Mouse (Mus musculus) intestine, embryonic 15.5 days (tissue): ENCODE data around the gene Afp. TPM values are rescaled to one million over a fixed set of nuclear protein-coding genes. Genes with fewer than 3 reads are reported as not detected.

Experiments used
- ATAC-seq: fragments of 200-750 bp; cut with Nextera tagmentation; 2 replicates; pipeline ENCODE4 v1.8.0; 2017; ENCODE audit warnings: moderate TSS enrichment, moderate library complexity
- H3K27ac ChIP-seq: fragments of 300-500 bp; sonication (generic); 2 replicates; pipeline ENCODE4 v1.5.1; 2015; ENCODE audit warnings: mild to moderate bottlenecking, inconsistent platforms
- H3K27me3 ChIP-seq: fragments of 300-500 bp; sonication (generic); replicated peaks from 2 replicates; pipeline ENCODE4 v1.6.1; 2015; ENCODE audit warnings: inconsistent platforms
- H3K36me3 ChIP-seq: fragments of 300-500 bp; sonication (generic); 2 replicates; pipeline ENCODE4 v1.6.1; 2015; ENCODE audit warnings: inconsistent platforms
- H3K4me1 ChIP-seq: fragments of 300-500 bp; sonication (generic); replicated peaks from 2 replicates; pipeline ENCODE4 v1.6.1; 2015; ENCODE audit warnings: inconsistent platforms
- H3K4me2 ChIP-seq: fragments of 300-500 bp; sonication (generic); replicated peaks from 2 replicates; pipeline ENCODE4 v1.6.1; 2015; ENCODE audit warnings: mild to moderate bottlenecking, inconsistent platforms
- H3K4me3 ChIP-seq: fragments of 300-500 bp; sonication (generic); replicated peaks from 2 replicates; pipeline ENCODE4 v1.5.1; 2015; ENCODE audit warnings: inconsistent platforms
- H3K9ac ChIP-seq: fragments of 300-500 bp; sonication (generic); 2 replicates; pipeline ENCODE4 v1.6.1; 2015; ENCODE audit warnings: inconsistent platforms
- H3K9me3 ChIP-seq: fragments of 300-500 bp; sonication (generic); 2 replicates; pipeline ENCODE4 v1.6.1; 2016; ENCODE audit warnings: inconsistent platforms
- WGBS: fragments of 180-500 bp; shearing (Covaris S2); methylation state at CpG from one replicate; pipeline ENCODE4 v1.1.7; 2015; 5-methylcytosine and 5-hydroxymethylcytosine counted together
- polyA plus RNA-seq: library from polyadenylated mRNA; unstranded; fragments of >200 nt; fragmentation: Nextera tagmentation; extraction: Ambion mirVana; gene quantifications from 2 replicates; pipeline ENCODE4 v1.2.1, GENCODE M21; 2015

The Afp gene
- polyA plus RNA-seq, 1 experiment from 2014 or later: 175 TPM

GRCm38 (mm10) chr5:90509828-90510592, 19.5 kb downstream of the Afp start:
- Histone ChIP-seq H3K27me3 (no peaks in the 10 kb centered on the region), H3K4me2 (no peak overlapping the region), H3K27ac (no peak overlapping the region), H3K4me3 (no peak overlapping the region), H3K36me3 (no peaks in the 10 kb centered on the region), H3K9ac (no peak overlapping the region), H3K9me3 (no peaks in the 10 kb centered on the region), H3K4me1 (no peaks in the 10 kb centered on the region)
- ATAC-seq: no peak
- 91% methylated on average over 5 of the region's 5 CpGs for WGBS

GRCm38 (mm10) chr5:90512288-90512955, 21.9 kb downstream of the Afp start:
- no peaks in the 10 kb centered on the region for H3K9me3 ChIP-seq
- no peak for ATAC-seq
- no peak overlapping the region for H3K9ac ChIP-seq
- no peaks in the 10 kb centered on the region for H3K36me3 ChIP-seq
- H3K27ac ChIP-seq: no peak overlapping the region
- H3K4me1 ChIP-seq: no peaks in the 10 kb centered on the region
- no peak overlapping the region for H3K4me3 ChIP-seq
- H3K4me2 ChIP-seq: no peak overlapping the region
- WGBS: 72% methylated on average over 6 of the region's 6 CpGs
- no peaks in the 10 kb centered on the region for H3K27me3 ChIP-seq

DNA sequence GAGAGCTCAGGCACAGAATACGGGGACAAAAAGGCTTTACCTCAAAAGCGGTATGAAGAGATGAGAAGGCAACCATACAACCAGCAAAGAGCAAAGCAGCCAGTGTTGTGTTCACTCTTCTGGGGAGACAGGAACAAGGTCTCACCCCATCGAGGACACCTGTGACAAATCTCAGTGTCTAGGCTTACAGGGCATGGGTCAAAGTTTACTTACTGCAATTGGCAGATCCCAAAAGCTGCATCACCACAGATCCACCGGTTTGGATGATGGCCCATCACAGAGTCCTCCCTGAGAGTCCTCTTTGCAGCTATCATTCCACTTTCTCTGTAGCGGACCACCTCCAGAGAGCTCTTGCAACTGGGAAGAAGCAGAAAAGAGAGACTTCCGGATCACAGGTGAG, 25.0 kb downstream of the Afp start:
- Histone ChIP-seq H3K36me3 (no peaks in the 10 kb centered on the region), H3K27ac (no peak overlapping the region), H3K27me3 (no peaks in the 10 kb centered on the region), H3K4me2 (no peak overlapping the region), H3K4me3 (no peak overlapping the region), H3K9me3 (no peaks in the 10 kb centered on the region), H3K4me1 (no peaks in the 10 kb centered on the region), H3K9ac (no peak overlapping the region)
- ATAC-seq: no peak
- WGBS: 83% methylated on average over 6 of the region's 6 CpGs

DNA sequence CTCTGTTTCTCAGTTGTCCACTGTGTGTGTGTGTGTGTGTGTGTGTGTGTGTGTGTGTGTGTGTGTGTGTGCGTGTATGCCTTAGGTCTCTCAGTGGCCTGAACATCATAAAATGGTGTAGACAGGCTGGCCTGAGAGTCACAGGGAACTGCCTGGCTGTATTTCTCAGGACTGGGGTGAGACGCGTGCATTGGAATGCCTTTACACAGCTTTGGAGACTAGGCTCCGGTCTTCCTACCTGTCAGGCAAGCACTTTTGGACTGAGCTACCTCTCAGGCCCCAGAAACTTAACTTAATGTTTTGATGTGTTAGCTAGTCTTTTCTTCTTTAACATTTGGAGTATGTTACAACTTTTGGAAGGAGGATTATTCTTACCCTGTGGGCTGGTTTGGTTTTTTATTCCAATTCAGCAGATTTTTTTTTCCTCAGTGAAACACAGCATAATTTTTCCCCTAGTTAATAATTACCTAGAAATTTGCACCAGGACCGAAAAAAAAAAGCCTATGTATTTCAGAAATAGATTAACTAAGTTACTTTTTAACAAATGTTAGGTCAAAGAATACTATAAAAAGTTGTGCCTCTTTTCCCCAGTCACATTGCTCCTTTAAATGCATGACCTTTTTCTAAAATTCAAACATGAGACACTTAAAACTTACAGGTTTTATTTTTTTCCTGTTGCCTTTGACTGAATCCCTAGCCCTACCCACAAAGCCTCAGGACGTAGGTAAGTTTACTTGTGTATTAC, 28.0 kb downstream of the Afp start, which contains the start of gene Afm:
Gene Afm (plus strand): TSS at position 577 of the 745 bp plus-strand sequence.
- H3K36me3 ChIP-seq: no peaks in the 10 kb centered on the region
- WGBS: 66% methylated on average over 6 of the region's 6 CpGs
- H3K9ac ChIP-seq: no peak within 1 kb of the TSS
- no peaks in the 10 kb centered on the region for H3K27me3 ChIP-seq
- H3K4me2 ChIP-seq: peak within 1 kb of the TSS; percentile 34
- H3K27ac ChIP-seq: peak within 1 kb of the TSS; percentile 76
- H3K9me3 ChIP-seq: no peaks in the 10 kb centered on the region
- ATAC-seq: peak; percentile 90
- H3K4me3 ChIP-seq: no peak within 1 kb of the TSS
- no peaks in the 10 kb centered on the region for H3K4me1 ChIP-seq

GRCm38 (mm10) chr5:90551191-90551590, 60.7 kb downstream of the Afp start:
- Histone ChIP-seq H3K36me3 (no peaks in the 10 kb centered on the region), H3K27ac (no peak overlapping the region), H3K4me2 (no peak overlapping the region), H3K9ac (no peak overlapping the region), H3K4me3 (no peak overlapping the region), H3K4me1 (no peaks in the 10 kb centered on the region), H3K27me3 (no peaks in the 10 kb centered on the region), H3K9me3 (no peaks in the 10 kb centered on the region)
- ATAC-seq: no peak
- 84% methylated on average over 8 of the region's 8 CpGs for WGBS

DNA sequence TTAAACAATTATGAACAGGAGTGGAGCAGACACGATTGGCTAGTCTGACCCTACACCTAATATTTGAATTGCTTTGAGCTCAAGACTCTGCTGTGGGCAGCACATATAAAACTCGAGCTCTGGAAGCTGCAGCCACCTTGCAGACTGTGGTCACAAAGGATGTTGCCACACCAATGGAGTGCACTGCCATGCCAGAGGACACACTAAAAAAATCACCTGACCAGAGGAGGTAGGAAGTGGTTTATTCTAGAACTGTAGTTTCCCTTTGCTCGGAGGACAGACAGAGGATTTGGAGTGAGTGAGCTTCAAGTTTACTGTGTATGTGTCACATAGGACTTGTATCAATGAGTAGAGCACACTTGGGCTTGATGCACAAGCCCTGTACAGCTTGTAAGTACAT, 65.5 kb downstream of the Afp start:
- no peak overlapping the region for H3K27ac ChIP-seq
- no peaks in the 10 kb centered on the region for H3K9me3 ChIP-seq
- no peak overlapping the region for H3K4me3 ChIP-seq
- no peak for ATAC-seq
- no peak overlapping the region for H3K9ac ChIP-seq
- 64% methylated on average over 3 of the region's 3 CpGs for WGBS
- H3K36me3 ChIP-seq: no peaks in the 10 kb centered on the region
- H3K4me1 ChIP-seq: no peaks in the 10 kb centered on the region
- no peak overlapping the region for H3K4me2 ChIP-seq
- H3K27me3 ChIP-seq: no peaks in the 10 kb centered on the region

Other genes starting within 250 kb of the Afp start
- gene Ankrd17, start 124.2 kb upstream of the Afp start, polyA plus RNA-seq: 23.1 and 23.2 TPM in 2 replicates
- 5.5 and 6.6 TPM in 2 replicates for gene Gm9958, start 123.5 kb upstream of the Afp start, polyA plus RNA-seq
- 51.4 and 80.7 TPM in 2 replicates for gene Alb, start 29.8 kb upstream of the Afp start, polyA plus RNA-seq
- gene Afm, start 28.2 kb downstream of the Afp start, polyA plus RNA-seq: 9.4 and 10.7 TPM in 2 replicates
- gene 5830473C10Rik, start 70.4 kb downstream of the Afp start, polyA plus RNA-seq: 0.06 TPM in 1 of 2 replicates, not detected in the other
- 26.9 and 29.0 TPM in 2 replicates for gene Rassf6, start 149.9 kb downstream of the Afp start, polyA plus RNA-seq